Mouse (Mus musculus) embryo, embryonic 9.5 days (tissue): ENCODE results near the gene Atoh7.
"Not testable (repeated sequence)": the region's sequence is repeated elsewhere in the genome, so short reads cannot be mapped to it uniquely, and the experiment has no call there.

Experiments
- DNase-seq: peaks from one replicate; pipeline ENCODE4 v3.0.0-alpha.2; 2017; ENCODE audit errors: extremely low spot score

Gene Atoh7

DNA sequence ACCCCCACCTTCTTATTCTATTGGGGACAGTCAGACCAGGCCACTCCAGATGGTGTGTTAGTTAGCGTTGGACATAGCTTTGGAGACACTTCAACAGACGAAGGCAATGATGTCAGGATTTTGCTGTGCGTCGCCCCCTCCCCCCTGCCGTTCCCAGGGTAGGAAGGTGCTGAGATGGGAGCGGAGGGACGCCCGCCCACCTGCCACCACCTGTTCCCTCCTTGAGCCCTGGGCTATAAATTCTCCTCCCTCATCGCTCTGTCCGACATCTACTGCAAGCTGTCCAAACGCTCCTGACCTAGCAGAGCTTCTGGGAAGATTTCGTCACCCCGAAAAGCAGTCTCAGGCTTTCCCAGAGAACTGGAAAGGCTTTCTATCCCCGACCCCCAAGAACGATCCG is at the start of gene Atoh7:
Atoh7 (plus strand) TSS at position 131 of the 400 bp plus-strand sequence.
- DNase-seq, result no peak

DNA sequence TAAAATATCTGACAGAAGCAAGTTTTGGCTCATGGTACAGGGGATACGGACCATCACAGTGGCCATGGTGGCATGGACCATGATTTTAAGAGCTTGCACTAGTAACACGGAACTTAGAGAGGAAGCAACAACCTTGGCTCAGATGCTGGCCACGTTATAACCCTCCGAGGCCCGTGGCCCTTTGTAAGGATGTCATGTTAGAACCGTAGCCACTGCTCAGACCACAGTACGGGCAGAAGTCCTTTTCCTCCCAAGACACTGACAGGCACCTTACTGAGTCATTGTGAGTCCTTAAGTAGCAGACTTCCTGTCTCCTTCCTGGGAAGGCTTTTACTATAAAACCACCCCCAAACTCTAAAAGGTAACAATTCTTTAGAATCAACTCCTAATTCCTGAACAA is 48.2 kb upstream of the Atoh7 start:
- no peak for DNase-seq

DNA sequence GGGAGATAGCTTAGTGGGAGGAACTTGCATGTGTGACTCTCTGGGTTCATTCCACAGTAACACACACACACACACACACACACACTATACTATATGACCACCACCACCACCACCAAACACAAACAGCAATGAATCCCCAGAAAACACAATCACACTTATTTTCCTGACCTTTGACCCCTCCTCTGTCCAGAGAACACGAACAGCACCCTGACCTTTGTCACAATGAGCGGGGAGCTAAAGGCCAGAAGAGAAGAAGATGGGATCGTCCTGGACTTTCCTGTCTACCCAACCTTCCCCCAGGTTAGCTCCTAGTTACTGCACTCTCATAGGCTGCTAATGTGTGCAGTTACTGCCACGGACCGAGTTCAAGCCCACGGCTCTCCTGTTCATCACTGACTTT is 47.4 kb upstream of the Atoh7 start:
- DNase-seq, result no peak

DNA sequence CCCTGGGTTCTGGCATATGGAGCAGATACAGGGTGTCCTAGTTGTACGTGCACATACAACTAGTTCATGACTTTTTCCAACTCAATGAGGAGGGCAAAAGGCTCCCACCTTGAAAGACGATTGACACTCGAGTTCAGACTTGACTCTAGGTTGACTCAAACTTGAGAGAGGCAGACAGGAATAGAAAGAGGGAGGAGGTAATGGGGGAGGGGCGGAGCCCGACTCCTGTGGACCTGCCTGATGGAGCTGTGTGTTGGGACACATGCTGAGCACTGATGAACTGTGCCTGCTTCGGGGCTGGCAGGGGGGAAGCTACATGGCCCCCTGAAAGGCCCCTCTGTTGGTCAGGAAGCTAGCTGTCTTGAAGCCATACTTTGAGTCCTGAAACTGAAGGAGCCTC is 46.4 kb upstream of the Atoh7 start:
- no peak for DNase-seq

DNA sequence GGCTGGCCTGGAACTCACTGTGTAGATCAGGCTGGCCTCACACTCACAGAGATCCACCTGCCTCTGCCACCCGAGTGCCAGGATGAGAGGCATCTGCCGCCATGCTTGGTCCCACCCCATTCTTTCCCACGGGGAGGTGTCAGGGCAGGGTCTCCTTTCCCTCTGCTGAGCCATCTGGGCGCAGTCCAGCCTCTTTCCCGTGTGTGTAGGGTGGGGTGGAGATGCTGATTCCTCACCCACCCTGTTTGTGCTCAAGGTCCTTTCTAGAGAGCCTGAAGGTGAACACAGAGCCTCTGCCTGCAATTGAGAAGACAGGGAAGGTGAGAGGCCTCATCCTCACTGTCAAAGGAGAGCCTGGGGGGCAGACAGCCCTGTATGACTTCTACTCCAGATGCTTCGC is 45.4 kb upstream of the Atoh7 start:
- not testable (repeated sequence) for DNase-seq

DNA sequence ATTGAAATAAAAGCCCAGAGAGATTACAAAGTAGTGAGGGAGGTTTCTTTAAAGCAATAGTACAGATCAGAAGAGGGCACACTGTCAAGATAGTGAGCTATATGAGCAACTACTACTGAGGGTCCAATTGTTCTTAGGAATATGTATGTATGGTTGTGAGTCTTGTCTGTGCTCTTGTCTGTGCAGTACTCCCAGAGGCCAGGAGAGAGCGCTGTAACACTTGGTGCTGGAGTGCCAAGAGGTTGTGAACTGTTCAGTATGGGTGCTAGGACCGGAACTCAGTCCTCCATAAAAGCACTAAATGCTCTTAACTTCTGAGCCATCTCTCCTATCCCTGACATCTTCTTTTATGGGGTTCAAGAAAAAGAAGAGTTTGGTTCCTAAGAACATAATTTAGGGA is 44.9 kb upstream of the Atoh7 start:
- DNase-seq, result no peak

DNA sequence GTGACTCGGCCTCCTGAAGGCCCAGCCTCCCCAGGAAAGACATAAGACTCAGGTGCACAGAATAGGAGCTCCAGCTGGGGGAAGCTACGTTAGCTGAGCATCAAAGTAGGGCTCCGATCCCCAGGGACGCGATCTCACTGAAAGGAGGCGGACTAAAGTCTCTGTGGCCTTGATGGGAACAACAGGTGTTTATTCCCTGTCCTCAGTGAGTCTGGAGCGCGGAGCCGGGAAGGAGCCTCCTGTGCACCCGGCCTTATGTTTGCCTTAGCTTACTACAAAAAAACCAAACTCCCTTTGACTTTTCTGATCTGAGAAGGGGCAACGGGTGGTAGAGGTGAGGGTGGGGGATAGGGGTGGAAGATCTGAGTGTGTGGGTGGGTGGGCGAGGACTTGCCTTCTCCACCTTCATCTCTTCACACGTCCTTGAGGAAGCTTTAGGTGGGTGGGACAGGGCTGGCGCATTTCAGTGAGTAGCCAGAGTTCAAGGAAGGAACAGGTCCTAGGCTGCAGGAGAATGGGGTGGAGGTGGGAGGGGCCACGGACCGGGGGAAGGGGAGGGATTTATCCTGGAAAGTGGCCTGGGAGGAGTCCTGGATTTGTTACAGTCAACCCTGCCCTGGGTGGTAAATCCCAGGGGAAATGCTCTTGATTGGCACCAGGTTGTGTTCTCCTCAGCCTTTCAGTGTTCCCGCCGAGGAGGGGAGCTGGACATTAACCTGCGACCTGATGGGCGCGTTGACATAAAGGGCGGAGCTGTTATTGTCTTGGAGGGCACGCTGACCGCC is 42.3 kb upstream of the Atoh7 start:
- DNase-seq, result peak; percentile 29

DNA sequence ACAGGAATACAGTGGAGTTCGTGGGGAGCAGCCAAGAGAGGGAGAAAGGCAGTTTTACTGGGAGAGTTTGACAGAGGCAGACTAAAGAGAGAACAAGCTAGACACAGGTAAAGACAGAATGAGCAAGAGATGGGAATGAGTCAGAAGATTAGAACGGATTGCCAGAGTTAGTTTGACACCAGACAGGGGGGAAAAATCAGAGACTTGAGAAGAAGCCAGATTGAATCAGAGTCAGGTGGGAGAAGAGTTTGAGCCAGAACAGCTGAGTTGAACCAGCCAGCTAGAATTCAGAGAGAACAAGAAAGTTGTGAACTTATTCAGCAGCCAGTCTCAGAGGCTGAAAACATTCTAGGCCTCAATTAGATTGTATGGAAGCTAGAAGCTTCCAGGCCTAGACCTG is 39.6 kb upstream of the Atoh7 start, which contains the start of gene Pbld1:
Pbld1 (plus strand) TSS at position 301 of the 400 bp plus-strand sequence.
- no peak for DNase-seq

DNA sequence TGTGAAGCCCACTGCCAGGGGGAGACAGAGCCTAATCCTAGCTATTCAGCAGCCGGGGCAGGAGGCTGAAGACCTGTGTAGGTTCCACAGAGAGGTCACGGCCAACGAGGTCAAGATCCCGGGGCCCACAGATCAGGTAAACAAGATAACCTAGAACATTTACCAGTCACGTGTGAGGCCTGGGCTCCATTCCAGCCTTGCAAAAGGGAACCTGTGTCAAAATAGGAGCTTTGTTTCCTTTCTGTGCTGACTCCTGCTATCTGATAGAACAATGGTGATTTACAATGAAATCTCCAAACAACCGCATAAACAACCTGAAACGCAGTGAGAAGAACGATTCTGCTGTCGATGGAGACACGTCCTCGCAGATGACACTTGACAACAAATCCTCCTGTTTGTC is 39.0 kb upstream of the Atoh7 start:
- no peak for DNase-seq

DNA sequence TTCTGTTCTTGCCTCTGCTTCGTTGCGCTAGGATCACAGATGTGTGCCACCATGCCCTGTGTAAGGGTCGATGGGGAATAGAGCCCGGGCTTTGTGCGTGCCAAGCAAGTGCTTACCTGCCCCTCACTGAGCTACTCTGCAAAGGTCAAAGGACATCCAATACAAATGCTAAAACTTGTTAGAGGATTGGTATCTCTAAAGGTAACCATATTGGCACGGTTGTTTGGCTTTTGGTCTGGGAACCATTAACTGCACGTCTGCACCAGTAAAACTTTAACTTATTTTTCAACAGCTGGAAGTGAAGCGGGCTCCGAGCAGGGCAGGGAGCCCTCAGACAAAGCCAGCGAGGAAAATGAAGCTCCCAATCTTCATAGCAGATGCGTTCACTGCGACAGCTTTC is 38.2 kb upstream of the Atoh7 start:
- no peak for DNase-seq

DNA sequence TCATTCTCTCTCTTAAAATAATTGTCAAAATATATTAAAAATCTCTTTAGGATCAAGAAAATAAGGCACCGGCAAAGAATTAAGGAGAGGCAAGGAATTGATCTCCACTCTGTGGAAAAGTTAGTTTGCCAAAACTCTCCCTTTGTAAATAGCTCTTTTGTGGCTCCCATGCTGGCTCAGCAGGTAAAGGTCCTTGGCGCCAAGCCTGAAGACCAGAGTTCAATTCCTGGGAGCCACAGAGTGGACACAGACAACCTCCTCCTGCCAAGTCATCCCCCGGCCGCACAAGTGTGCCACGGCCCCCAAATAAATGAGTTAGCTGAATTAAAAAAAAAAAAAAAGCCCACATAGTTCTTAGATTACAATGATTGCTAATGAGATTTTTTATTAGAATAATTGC is 36.8 kb upstream of the Atoh7 start:
- DNase-seq, result no peak

DNA sequence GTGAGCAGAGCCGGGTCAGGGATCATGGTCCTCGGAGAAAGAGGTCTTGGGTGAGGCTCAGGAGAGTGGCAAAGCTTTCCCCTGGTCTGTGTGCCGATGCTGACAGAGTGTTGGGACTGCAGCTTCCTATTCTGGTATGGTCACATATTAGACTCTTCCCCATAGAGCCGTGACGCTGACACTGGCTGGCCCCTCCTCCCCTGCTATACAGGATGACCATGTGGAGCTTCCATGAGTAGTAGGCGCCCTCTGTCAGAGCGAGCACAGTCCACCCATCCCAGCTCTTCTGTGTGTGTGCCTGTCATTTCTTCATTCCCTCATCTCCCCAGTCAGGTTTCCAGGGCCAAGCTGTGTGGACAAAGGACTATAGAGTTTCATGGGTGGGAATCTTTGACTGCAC is 36.1 kb upstream of the Atoh7 start:
- DNase-seq, result no peak

DNA sequence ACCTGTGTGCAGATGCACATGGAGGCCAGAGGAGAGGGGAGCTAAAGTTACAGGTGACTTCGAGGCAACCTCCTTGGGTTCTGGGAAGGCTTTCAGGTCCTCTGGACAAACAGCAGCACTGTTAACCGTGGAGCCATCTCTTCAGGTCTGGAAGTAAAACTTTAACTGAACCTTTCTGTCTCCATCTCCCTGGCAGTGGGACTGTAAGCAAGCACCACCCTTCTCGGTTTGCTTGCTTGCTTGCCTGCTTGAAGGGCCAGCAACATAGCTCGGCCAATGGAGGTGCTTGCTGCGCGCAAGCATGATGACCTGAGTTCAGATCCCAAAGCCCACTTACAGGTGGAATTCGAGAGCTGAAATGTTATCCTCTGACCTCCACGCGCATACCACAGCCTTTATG is 34.9 kb upstream of the Atoh7 start:
- DNase-seq, result no peak

DNA sequence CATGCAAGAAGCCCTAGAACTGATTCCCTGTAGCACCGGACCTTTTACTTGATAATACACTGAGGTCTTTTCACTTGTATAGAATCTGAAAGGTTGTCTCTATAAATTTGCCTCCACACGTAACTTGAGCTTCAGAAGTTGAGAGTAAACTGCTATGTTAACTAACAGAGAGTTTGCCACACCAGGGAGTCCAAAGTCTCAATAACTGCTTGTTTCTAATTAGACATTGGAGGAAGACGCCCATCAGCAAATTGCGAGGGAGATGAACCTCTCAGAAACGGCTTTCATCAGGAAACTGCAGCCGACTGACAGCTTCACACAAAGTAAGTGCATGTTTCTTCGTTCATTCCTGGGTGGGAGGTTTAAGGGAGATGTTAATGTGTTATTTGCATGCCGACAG is 33.9 kb upstream of the Atoh7 start:
- no peak for DNase-seq

DNA sequence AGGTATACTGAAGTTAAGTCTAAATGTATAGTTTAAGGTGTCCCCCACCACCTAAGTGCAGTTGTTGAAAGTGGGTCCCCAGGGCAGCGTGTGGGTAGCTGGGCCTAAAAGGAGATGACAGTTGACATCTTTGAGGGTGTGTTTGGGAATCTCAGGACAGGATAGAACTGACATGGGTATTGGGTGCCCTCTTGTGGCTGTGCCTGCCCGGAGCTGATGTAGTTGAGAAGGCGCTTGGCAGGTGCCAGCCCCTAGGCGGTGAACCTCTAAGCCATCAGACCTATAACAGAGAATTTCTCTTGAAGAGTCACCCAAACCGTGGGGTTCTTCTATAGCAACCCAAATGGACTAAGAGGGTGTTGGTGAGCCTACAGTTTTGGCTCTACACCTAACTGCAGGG is 33.5 kb upstream of the Atoh7 start:
- peak; percentile 76 for DNase-seq

DNA sequence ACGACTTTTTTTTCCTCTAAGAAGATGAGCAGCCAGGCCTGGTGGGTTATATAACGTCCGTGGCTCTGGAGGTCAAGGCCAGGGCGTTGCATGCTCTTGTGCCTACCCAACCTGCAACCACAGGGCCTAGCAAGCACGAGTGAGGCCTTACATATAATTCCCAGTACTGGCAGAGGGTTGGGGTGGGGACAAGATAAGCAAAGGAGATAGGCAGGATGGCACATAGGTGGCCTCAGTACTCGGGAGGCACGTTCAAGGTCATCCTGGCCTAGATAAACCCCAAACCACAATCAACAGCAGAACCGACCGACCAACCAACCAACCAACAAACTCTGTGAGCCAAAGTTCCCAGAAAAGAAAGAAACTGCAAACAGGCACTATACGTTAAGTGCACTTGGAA is 13.1 kb upstream of the Atoh7 start:
- no peak for DNase-seq

DNA sequence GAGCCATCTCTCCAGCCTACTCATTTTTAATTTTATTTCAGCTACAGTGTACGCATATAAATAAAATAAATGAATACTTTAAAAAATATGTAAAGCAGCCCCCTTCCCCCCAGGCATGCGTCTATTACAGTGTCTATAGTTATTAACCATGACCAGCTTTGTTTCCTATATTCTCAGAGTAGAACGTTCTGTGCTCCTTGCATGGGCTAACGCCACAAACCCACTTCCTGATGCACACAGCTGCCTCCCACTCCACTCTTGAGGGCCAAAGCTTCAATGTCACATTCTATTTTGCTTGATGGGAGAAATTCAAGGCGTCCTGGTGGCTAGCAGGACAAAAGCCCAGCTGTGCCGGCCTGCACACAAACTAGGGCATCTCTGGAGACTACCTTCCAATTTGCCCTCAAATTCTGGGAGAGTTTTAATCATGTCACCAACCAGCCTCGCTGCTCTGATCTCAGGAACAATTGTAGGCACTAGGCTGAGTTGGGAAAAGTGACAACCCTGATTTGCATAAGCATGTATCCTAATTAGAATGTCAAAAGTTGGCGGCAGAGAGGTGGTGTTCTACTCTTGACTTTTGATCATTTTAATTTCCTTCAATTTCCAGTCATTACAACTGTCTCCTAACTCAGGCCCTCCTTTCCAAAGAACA is 10.2 kb upstream of the Atoh7 start:
- no peak for DNase-seq

DNA sequence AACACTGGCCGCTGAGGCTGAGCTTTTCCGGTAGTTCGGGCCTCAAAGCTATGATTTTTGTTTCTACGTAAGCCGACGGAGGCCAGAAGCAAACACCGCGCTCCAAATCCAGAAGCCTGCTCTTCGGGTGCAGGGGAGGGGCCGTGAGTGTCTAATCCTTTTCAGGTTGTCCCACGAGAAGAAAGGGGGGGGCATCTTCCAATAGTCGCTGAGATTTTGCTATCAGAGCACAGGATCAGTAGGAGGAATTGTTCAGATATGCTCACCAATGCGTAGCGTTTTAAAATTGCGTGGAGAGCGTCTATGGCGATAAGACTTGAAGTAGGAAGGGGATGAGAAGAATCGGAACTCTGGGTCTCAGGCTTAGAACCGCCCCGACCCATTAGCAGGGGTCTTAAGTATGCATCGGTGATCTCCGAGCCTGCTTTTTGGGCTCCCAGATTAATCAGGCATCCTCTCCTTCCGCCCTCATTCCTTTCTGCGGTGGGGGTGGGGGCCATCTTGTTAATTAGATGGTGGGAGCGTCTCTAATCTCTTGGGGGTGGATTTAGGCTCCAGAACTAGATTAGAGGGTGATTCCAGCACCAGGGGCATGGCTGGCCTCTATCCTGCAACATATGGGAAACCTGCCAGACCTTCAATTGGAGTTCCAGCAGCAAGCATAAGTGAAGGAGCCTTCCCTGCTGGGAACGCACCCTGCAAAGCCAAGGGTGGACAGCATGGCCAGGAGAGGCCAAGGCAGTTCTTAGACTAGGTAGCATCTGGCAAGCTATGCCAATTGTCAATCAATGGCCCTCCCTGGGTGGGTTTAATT is 9.5 kb upstream of the Atoh7 start:
- peak; percentile 20 for DNase-seq

DNA sequence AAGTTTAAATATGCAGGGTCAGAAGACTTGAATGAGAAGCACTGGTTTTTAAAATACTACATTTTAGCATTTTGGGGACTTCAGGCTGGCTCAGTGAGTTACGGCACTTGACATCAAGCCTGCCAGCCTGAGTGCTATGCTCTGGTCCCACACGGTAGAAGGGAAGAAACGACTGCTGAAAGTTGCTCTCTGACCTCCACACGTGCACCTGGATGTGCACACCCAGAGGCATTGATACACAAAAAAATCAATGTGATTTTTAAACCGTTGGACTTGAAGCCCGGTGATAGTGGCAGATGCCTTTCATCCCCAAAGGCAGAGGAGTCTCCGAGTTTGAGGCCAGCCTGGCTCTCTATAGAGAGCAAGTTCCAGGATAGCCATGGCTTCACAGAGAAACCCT is 7.5 kb upstream of the Atoh7 start:
- no peak for DNase-seq

DNA sequence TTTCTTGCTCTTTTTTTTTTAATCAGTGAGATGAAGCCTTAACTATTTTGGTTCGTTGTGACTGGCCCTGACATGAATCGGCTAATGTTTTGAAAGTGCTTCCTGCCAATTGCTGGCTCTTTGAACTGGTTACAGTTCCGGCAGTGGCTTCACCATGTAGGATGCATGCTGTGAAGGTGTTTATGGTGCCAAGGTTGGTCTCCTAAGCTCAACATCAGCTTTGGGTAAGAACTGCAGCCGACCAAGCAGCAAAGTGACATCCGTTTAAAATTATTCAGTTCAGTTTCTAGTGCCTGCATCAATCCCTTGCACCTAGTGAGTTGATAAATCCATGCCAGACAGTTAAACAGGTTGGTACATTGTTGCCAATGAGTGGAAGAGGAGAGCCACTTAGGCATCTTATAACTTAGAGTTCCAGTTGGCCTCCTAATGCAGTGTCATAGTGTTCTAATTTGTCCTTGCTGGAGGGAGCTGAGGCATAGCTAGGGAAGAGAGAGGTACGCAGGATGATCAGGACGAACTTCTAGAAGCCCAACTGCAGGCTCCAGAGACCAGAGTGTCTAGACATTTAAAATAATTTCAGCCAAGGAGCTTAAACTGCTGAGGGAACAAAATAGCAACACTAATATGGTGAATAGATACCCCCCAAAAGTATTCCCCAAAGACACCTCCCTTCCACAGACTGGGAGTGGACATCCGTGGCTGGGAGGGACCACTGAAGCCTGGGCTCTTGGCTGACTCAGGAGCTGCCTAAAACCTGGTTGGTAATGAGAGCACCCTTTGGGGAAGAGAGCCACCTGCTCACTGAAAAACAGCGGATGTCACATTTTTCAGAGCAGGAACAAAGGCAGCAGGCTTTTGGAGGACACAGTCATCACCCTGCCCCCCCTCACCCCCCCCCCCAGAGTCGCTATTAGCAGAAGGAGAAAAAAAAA is 6.6 kb upstream of the Atoh7 start:
- DNase-seq, result no peak

DNA sequence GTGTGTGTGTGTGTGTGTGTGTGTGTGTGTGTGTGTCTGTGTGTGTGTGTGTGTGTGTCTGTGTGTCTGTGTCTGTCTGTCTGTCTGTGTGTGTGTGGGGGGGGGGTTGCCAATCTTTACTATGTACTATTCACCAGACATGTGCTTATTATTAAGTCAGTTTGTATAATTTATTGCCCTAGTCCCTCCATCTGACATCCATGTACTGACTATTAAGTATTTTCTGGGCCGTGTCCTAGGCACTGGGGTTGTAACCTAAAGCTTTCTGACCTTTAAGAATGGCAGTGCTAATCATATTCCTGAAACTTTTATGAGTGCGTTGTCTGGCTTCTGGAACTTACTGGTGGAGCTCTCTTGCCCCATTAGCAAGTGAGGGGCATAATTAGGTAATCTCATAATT is 2.7 kb upstream of the Atoh7 start:
- DNase-seq, result no peak

DNA sequence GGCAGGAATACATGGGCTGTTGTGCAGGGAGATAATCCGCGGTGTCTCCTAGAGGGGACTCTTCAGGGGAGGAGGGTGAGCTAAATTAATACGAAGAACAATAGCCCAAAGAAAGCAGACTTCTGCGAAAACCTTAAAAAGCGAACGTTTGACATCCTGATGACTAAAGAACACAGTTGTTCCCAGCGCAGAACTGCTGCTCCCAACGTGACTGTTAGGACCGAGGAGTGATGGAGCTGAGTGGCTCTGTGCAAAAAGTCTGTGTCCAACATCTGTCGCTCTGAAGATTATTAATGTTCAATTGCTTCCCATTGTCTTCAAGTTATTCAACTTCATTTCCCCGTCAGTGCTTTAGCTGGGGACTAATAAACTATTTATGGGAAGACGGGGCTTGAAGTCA is 1.3 kb upstream of the Atoh7 start:
- no peak for DNase-seq
